15 mouse cellular contexts compared by ENCODE assay signal in the genomic region with DNA sequence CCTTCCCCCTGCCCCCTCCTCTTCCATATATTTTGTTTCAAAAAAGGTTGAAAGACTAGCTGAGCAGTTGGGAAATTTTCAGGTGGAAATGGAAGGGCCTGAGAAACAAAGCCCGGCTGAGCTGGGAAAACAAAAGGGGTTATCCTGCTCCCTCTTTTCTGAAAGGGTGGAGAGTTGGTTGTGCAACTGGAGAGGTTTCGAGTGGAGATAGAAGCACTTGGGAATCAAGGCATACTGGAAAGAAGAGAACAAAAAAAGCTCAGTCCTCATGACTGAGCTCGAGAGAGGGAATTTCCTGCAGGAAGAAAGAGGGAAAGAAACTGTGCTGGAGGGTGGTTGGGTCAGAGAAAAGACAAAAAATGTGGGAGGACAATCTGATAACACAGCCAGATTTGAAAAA.
"Had no signal": no experiment of that assay in that cellular context is flagged by ENCODE, and none has a peak within 500 bp of the region (broad histone marks: within the 10 kb centered on the region; RNA-seq: fewer than 3 reads in every experiment).

No protein-coding gene starts in this region.

- H3K36me3 ChIP-seq: intestine, embryonic 15.5 days; kidney, embryonic 15.5 days; liver, embryonic 13.5 days had no signal

- H3K4me3 ChIP-seq: intestine, embryonic 15.5 days; kidney, embryonic 15.5 days; left cerebral cortex, adult 2 months; liver, embryonic 13.5 days had no signal

- H3K4me1 ChIP-seq: intestine, embryonic 15.5 days; kidney, embryonic 15.5 days; liver, embryonic 13.5 days had no signal

- H3K27ac ChIP-seq: intestine, embryonic 15.5 days; kidney, embryonic 15.5 days; left cerebral cortex, adult 2 months; liver, embryonic 13.5 days; stomach, postnatal 0 days had no signal

- DNase-seq: kidney, adult 11 months; kidney, adult 8-10 months; kidney, postnatal 10 days; kidney, postnatal 36 days; layer of hippocampus, postnatal 36 days; liver, embryonic 13.5 days; midbrain, embryonic 14.5 days; right cerebral cortex, adult 18-20 months; right cerebral cortex, postnatal 14 days; right cerebral cortex, postnatal 4 days; thymus, postnatal 25 days had no signal

- H3K27me3 ChIP-seq: intestine, embryonic 15.5 days; kidney, embryonic 15.5 days; liver, embryonic 13.5 days had no signal
